Mouse (Mus musculus) neural tube, embryonic 11.5 days (tissue): Measurements from ENCODE around the gene Hes7. TPM values are rescaled to one million over a fixed set of nuclear protein-coding genes. Genes with fewer than 3 reads are reported as not detected.

Experiments
- ATAC-seq: fragments of 200-750 bp; cut with Nextera tagmentation; 2 replicates; pipeline ENCODE4 v1.8.0; 2017; ENCODE audit warnings: moderate number of reproducible peaks, mild to moderate bottlenecking, moderate TSS enrichment, moderate library complexity; ENCODE audit not compliant: insufficient read depth, low FRiP score, low TSS enrichment
- DNase-seq: peaks from one replicate; pipeline ENCODE4 v3.0.0-alpha.2; 2015; ENCODE audit warnings: low spot score
- H3K27ac ChIP-seq: fragments of 300-500 bp; sonication (generic); 2 replicates; pipeline ENCODE4 v1.5.1; 2014; ENCODE audit warnings: low read depth, mild to moderate bottlenecking, low read length
- H3K27me3 ChIP-seq: fragments of 300-500 bp; sonication (generic); 2 replicates; pipeline ENCODE4 v1.6.1; 2014; ENCODE audit warnings: mild to moderate bottlenecking, low read length, mixed read lengths; ENCODE audit not compliant: control insufficient read depth, insufficient read depth
- H3K36me3 ChIP-seq: fragments of 300-500 bp; sonication (generic); 2 replicates; pipeline ENCODE4 v1.6.1; 2014; ENCODE audit warnings: mild to moderate bottlenecking, low read length, moderate library complexity, mixed read lengths; ENCODE audit not compliant: control insufficient read depth, insufficient read depth
- H3K4me1 ChIP-seq: fragments of 300-500 bp; sonication (generic); 2 replicates; pipeline ENCODE4 v1.6.1; 2014; ENCODE audit warnings: low read length, mixed read lengths; ENCODE audit not compliant: control insufficient read depth, insufficient read depth
- H3K4me2 ChIP-seq: fragments of 300-500 bp; sonication (generic); 2 replicates; pipeline ENCODE4 v1.6.1; 2014; ENCODE audit warnings: low read depth, mild to moderate bottlenecking, moderate library complexity
- H3K4me3 ChIP-seq: fragments of 300-500 bp; sonication (generic); 2 replicates; pipeline ENCODE4 v1.5.1; 2014; ENCODE audit warnings: low read depth, low read length
- H3K9ac ChIP-seq: fragments of 300-500 bp; sonication (generic); 2 replicates; pipeline ENCODE4 v1.6.1; 2014; ENCODE audit warnings: mild to moderate bottlenecking, low read length
- H3K9me3 ChIP-seq: fragments of 300-500 bp; sonication (generic); 2 replicates; pipeline ENCODE4 v1.6.1; 2016; ENCODE audit warnings: low read length; ENCODE audit not compliant: control insufficient read depth
- WGBS: fragments of 180-500 bp; shearing (Covaris S2); extraction: QIAGEN DNeasy Blood & Tissue Kit; methylation state at CpG from one replicate; pipeline ENCODE4 v1.1.7; 2014; 5-methylcytosine and 5-hydroxymethylcytosine counted together
- polyA plus RNA-seq: library from polyadenylated mRNA; unstranded; fragments of >200 nt; fragmentation: Nextera tagmentation; extraction: Ambion mirVana; gene quantifications from 2 replicates; pipeline ENCODE4 v1.2.1, GENCODE M21; 2014

Hes7 gene
- polyA plus RNA-seq, 1 experiment from 2014 or later: 0.33 TPM

DNA sequence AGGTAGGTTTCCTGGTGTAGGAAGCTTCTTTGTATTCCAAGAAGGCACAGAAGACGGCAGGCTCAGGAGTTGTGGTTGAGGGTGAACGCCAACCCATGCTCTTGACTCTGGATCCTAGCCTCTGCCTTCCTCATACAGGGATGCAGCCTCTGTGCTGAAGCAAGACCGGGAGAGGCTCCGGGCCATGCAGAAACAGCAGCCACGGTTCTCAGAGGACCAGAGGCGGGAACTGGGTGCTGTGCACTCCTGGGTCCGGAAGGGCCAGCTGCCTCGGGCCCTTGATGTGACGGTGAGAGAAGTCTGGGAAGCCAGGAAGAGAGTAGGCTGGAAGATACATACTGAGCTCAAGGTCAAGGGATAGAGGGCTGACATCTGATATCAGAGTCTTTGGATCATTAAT lies 12.0 kb upstream of the Hes7 start:
- H3K36me3 ChIP-seq: peaks cover 27% of the 10 kb centered on the region
- no peaks in the 10 kb centered on the region for H3K9me3 ChIP-seq
- no peaks in the 10 kb centered on the region for H3K27me3 ChIP-seq
- DNase-seq: no peak
- no peak overlapping the region for H3K4me2 ChIP-seq
- H3K4me3 ChIP-seq: no peak overlapping the region
- no peak overlapping the region for H3K9ac ChIP-seq
- no peak overlapping the region for H3K27ac ChIP-seq
- 91% methylated on average over 9 of the region's 9 CpGs for WGBS
- no peak for ATAC-seq
- H3K4me1 ChIP-seq: peaks cover 6% of the 10 kb centered on the region; the same call in 1 of the 2 replicates

DNA sequence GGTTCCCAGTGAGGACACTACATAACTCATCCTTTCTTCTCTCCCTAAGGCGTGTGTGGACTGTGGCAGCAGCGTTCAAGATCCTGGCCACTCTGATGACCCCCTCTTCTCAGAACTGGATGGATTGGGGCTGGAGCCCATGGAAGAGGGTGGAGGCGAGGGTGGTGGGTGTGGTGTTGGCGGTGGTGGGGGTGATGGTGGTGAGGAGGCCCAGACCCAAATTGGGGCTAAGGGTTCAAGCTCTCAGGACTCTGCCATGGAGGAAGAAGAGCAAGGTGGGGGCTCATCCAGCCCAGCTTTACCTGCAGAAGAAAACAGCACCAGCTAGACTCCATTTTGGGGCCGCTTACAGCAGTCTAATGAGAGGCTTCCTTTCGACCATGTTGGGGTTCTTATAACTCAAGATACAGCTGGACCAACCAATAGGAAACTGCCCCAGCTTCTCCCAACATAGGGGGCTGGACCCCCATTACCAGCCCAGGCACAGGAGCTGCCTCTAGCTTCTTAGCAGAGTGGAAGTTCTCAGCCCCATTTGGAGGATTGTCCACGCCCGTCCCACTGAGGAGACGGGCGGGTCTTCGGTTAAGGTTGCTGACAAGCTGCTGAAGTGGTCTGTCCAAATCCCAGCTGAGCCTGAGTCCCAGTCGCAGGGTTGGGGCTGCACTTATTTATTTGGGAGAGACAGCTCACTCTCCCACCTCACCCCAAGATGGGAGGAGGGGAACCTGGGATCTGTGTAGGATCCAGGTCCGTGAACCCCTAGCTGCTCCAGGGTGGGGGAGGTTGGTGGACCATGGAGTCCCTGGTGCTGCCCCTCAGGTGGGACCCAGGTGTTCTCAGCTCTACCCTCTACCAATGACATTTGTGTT lies 10.9 kb upstream of the Hes7 start:
- Histone ChIP-seq H3K27ac (no peak overlapping the region), H3K36me3 (peaks cover 18% of the 10 kb centered on the region), H3K9ac (no peak overlapping the region), H3K4me3 (no peak overlapping the region), H3K4me1 (peaks cover 6% of the 10 kb centered on the region; the same call in 1 of the 2 replicates), H3K27me3 (0 out of 2 replicates have a peak, but pooled peaks cover 2% of the 10 kb centered on the region), H3K4me2 (0 out of 2 replicates have a peak overlapping the region, but pooled peaks have one; percentile 9), H3K9me3 (no peaks in the 10 kb centered on the region)
- ATAC-seq (no peak), DNase-seq (no peak)
- 82% methylated on average over 13 of the region's 13 CpGs for WGBS

DNA sequence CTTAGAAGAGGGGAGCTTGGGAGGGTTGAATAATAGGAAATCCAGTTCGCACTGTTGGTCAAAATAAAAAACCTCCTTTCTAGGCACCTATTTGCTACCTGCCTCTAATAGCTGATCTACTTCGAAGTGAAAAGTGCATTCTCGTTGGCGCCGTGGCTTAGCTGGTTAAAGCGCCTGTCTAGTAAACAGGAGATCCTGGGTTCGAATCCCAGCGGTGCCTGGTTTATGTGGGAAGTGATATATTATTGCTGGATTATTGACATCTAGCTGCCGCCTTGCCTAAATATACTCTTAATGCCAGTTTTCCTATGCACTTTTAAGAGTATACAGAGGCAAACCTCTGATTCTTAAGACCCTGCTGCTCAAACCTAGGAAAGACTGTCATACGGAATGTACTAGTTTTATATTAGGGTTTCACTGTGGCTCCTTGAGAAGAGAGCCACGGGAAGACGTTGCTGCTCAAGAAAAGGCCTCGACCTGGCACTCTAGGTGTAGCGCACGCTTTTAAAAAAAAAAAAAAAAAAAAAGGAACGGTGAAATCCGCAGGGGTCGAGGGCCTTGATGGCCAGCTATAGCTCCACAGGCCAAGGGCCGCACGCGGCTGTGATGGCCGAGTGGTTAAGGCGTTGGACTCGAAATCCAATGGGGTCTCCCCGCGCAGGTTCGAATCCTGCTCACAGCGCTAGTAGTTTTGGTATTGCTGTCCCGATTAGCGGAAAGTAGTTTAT lies 9.7 kb upstream of the Hes7 start:
- H3K4me1 ChIP-seq: peaks cover 6% of the 10 kb centered on the region; the same call in 1 of the 2 replicates
- H3K4me2 ChIP-seq: peak overlapping the region; percentile 64
- H3K27me3 ChIP-seq: 0 out of 2 replicates have a peak, but pooled peaks cover 2% of the 10 kb centered on the region
- H3K9me3 ChIP-seq: no peaks in the 10 kb centered on the region
- peak overlapping the region; percentile 44 for H3K4me3 ChIP-seq
- no peak overlapping the region for H3K27ac ChIP-seq
- peak; percentile 95 for DNase-seq
- H3K36me3 ChIP-seq: peaks cover 13% of the 10 kb centered on the region
- peak overlapping the region; percentile 52 for H3K9ac ChIP-seq
- peak; percentile 65; the same call in 1 of the 2 replicates for ATAC-seq
- WGBS: under 1% methylated on average over 30 of the region's 30 CpGs

DNA sequence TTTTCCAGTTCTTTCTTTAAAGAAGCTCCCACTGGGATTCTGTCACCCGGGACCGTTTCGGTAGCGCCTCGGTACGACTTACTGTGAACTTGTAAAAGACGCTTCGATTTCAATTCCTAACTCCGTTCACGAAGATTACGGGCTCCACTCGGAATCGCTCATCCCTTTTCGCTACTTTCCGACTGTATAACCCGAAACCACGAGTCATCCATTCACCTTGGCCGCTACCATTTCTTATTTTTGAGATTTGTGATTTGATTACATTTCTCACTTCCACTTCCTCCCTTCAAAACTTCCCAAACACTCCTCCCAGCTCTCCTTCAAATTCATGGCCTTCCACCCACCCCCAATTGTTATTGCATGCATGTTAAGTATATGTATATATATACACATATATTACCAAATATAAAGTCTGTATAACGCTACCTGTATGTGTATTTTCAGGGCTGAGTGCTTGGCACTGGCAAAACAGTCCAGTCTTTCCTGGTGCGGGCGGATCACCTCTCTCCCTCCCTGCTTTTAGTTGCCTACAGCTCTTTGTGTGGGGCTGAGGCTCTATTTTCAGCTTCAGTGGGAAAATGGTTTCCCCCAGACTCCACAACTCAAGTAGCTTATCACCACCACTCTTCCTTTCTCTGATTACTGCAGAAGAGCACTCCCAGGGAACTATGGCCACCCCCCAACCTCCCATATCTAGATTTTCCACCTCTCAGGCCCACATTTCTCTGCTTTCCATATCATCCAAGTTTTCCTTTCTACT lies 9.0 kb upstream of the Hes7 start:
- Histone ChIP-seq H3K4me3 (peak overlapping the region; percentile 44), H3K27ac (no peak overlapping the region), H3K36me3 (peaks cover 6% of the 10 kb centered on the region), H3K9ac (peak overlapping the region; percentile 52), H3K4me1 (peaks cover 6% of the 10 kb centered on the region; the same call in 1 of the 2 replicates), H3K4me2 (peak overlapping the region; percentile 64), H3K9me3 (no peaks in the 10 kb centered on the region), H3K27me3 (0 out of 2 replicates have a peak, but pooled peaks cover 2% of the 10 kb centered on the region)
- ATAC-seq (no peak), DNase-seq (no peak)
- WGBS: 8% methylated on average over 21 of the region's 21 CpGs

DNA sequence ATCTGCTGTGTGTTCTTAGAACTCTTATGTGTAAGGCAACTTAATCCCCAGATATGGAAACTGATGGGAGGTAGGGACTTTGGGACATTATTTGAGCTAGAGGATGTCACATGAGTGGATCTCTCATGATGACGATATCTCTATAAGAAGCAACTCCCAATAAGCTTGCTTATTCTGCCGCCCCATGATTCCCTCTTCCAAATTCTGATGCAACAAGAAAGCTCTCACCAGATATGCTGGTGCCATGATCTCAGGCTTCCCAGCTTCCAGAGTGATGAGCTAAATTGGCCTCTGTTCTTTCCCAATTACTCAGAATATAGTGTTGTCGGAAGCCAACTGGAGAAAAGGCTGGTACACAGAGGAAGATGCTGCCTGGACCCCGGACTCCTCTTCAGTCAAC lies 8.3 kb upstream of the Hes7 start:
- no peak for DNase-seq
- Histone ChIP-seq H3K9me3 (no peaks in the 10 kb centered on the region), H3K4me2 (peak overlapping the region; percentile 64), H3K36me3 (peaks cover 6% of the 10 kb centered on the region), H3K27ac (no peak overlapping the region), H3K4me3 (0 out of 2 replicates have a peak overlapping the region, but pooled peaks have one; percentile 0), H3K9ac (no peak overlapping the region), H3K27me3 (peaks cover 2% of the 10 kb centered on the region; the same call in 1 of the 2 replicates), H3K4me1 (peaks cover 6% of the 10 kb centered on the region; the same call in 1 of the 2 replicates)
- no peak for ATAC-seq
- WGBS: 47% methylated on average over 4 of the region's 4 CpGs

DNA sequence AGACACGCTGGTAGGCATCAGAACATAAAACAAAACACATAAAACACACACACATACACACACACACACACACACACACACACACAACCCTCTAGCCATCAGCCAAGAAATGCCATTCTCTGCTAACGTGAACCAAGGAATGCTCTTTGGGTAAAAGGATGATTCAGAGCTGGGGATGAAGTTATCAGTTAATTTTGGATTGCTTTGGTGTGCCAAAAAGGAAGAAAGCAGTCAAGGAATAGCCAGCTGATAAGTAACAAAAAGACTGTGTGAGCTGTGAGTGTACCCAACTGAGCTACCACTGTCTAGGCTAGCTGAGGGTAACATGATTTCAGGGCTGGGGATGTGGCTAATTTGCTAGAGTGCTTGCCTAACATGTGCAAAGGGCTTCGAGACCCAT lies 6.2 kb upstream of the Hes7 start:
- H3K4me2 ChIP-seq: no peak overlapping the region
- ATAC-seq (no peak), DNase-seq (no peak)
- 88% methylated on average over 3 of the region's 3 CpGs for WGBS
- H3K9ac ChIP-seq: no peak overlapping the region
- no peak overlapping the region for H3K27ac ChIP-seq
- no peak overlapping the region for H3K4me3 ChIP-seq
- H3K9me3 ChIP-seq: no peaks in the 10 kb centered on the region
- peaks cover 8% of the 10 kb centered on the region for H3K4me1 ChIP-seq
- H3K27me3 ChIP-seq: peaks cover 6% of the 10 kb centered on the region; the same call in 1 of the 2 replicates
- H3K36me3 ChIP-seq: 0 out of 2 replicates have a peak, but pooled peaks cover 2% of the 10 kb centered on the region

DNA sequence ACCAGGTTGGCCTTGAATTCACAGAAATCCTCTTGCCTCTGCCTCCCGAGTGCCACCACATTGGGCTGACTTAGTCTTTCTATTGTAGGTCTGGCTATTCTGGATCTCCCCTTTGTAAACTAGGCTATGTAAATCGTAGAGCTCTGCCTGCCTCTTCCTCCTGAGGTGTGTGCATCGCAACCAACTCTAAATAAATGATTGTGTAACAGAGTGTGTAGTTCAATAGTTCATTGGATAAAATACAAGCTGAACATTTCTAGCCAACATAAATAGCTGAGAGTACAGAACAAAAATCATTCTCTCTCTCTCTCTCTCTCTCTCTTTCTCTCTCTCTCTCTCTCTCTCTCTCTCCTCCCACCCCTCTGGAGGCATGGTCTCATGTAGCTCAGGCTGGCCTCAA lies 5.6 kb upstream of the Hes7 start:
- ATAC-seq: no peak
- Histone ChIP-seq H3K36me3 (no peaks in the 10 kb centered on the region), H3K27me3 (peaks cover 6% of the 10 kb centered on the region; the same call in 1 of the 2 replicates), H3K4me3 (no peak overlapping the region), H3K9ac (no peak overlapping the region), H3K9me3 (no peaks in the 10 kb centered on the region), H3K4me2 (no peak overlapping the region), H3K4me1 (peaks cover 11% of the 10 kb centered on the region), H3K27ac (no peak overlapping the region)
- 82% methylated on average over 3 of the region's 3 CpGs for WGBS
- no peak for DNase-seq

DNA sequence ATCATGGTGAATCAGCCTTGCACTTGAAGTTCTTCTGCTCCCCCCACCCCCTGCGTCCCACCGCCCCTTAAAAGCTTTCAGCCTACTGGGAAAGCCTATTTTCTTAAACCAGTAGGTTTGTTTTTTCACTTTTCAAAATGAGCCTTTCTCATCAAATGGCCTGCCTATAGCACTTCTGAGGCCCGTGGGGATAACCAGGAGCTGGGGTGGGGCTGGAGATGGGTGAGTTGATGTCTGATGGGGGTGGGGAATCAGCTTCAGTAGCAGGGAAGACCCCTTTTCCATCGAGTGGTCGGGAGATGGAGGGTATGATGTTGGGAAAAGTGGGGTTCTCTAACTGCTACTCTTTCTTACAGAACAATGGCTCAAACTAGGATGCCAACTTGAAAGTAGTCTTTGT lies 3.4 kb upstream of the Hes7 start:
- Histone ChIP-seq H3K9me3 (no peaks in the 10 kb centered on the region), H3K27ac (no peak overlapping the region), H3K9ac (no peak overlapping the region), H3K4me1 (peaks cover 15% of the 10 kb centered on the region), H3K27me3 (peaks cover 21% of the 10 kb centered on the region), H3K36me3 (no peaks in the 10 kb centered on the region), H3K4me3 (no peak overlapping the region), H3K4me2 (peak overlapping the region; percentile 98)
- ATAC-seq (no peak), DNase-seq (no peak)
- WGBS: 53% methylated on average over 5 of the region's 5 CpGs
